Mouse (Mus musculus) bone marrow, adult 2 months (tissue): ENCODE results near the gene Rgs17.

ENCODE experiments used
- CTCF ChIP-seq: fragments of 200-500 bp; IDR thresholded peaks from 2 replicates; pipeline ENCODE4 v1.5.1; 2011; ENCODE audit warnings: low read length, control low read depth; ENCODE audit not compliant: control insufficient read depth, insufficient read depth
- POLR2A ChIP-seq: fragments of 200-500 bp; IDR thresholded peaks from 2 replicates; pipeline ENCODE4 v1.6.1; 2011; ENCODE audit warnings: low read depth, mild to moderate bottlenecking, control low read depth, low read length, borderline replicate concordance; ENCODE audit not compliant: control insufficient read depth

DNA sequence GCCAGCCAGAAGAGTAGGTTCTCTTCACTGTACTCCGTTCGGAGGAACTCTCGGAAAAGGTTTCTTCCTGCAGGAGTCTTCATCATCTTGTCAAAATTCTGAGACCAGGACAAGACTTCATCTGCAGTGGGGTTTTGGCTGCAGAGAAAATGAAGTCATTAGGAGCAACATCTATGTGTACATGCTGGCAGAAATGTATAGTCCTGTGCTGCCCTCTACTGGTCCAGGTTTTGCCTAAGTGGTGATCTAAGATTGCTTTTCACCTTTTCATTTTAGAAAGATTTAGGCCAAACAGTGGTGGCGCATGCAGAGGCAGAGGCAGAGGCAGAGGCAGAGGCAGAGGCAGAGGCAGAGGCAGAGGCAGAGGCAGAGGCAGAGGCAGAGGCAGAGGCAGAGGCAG lies 80.8 kb downstream of the Rgs17 start:
- TF ChIP-seq CTCF (0 out of 2 replicates have a peak, but pooled peaks have one; percentile 7), POLR2A (no peak)
